Comparison of ENCODE assay signal across 17 mouse cellular contexts in genomic region chr19:47349043-47349442, GRCm38 (mm10).
DNase-seq lines count a peak whose midpoint lies in the region; ATAC-seq and TF ChIP-seq lines count a peak whose summit lies in the region.
"Had no signal": no experiment of that assay in that cellular context is flagged by ENCODE, and none has a peak within 500 bp of the region (broad histone marks: within the 10 kb centered on the region; RNA-seq: fewer than 3 reads in every experiment).

No protein-coding gene starts in this region.

- no peaks in the 10 kb centered on the region for H3K36me3 ChIP-seq in embryonic facial prominence, embryonic 11.5 days (replicated peaks; ENCODE audit: control insufficient read depth, insufficient read depth, low read depth, low read length)
- peaks cover 5% of the 10 kb centered on the region for H3K36me3 ChIP-seq in embryonic facial prominence, embryonic 10.5 days (replicated peaks)
- peaks cover 24% of the 10 kb centered on the region for H3K36me3 ChIP-seq in heart, embryonic 10.5 days
- H3K36me3 ChIP-seq in lung, embryonic 14.5 days (ENCODE audit: insufficient read depth) = no peaks in the 10 kb centered on the region
- H3K36me3 ChIP-seq in stomach, embryonic 16.5 days (ENCODE audit: control insufficient read depth, insufficient read depth, low read length) = 0 out of 2 replicates have a peak, but pooled peaks cover 3% of the 10 kb centered on the region

- ATAC-seq in embryonic facial prominence, embryonic 11.5 days (replicated peaks; ENCODE audit: insufficient number of reproducible peaks, low FRiP score, low TSS enrichment, low read depth) = 0 out of 2 replicates have a peak, but pooled peaks have one; percentile 12
- ATAC-seq in lung, embryonic 14.5 days (ENCODE audit: insufficient read depth) = peak; percentile 26; the same call in 1 of the 2 replicates
- ATAC-seq in stomach, embryonic 16.5 days (ENCODE audit: insufficient read depth, low FRiP score) = peak; percentile 41

- no peak overlapping the region for H3K4me2 ChIP-seq in embryonic facial prominence, embryonic 11.5 days (ENCODE audit: low read depth, low read length)
- H3K4me2 ChIP-seq in lung, embryonic 14.5 days = no peak overlapping the region
- no peak overlapping the region for H3K4me2 ChIP-seq in stomach, embryonic 16.5 days (ENCODE audit: low read depth, low read length)
- H3K4me2 ChIP-seq: kidney, embryonic 15.5 days; liver, embryonic 13.5 days; lung, embryonic 15.5 days had no signal

- no peak for TF ChIP-seq CTCF in lung, embryonic 14.5 days (IDR thresholded peaks at IDR 0.05; ENCODE audit: low read depth)

- H3K9me3 ChIP-seq in embryonic facial prominence, embryonic 11.5 days (replicated peaks; ENCODE audit: control insufficient read depth, low read length) = no peaks in the 10 kb centered on the region
- 0 out of 2 replicates have a peak, but pooled peaks cover 4% of the 10 kb centered on the region for H3K9me3 ChIP-seq in embryonic facial prominence, embryonic 10.5 days
- H3K9me3 ChIP-seq in heart, embryonic 10.5 days = no peaks in the 10 kb centered on the region
- no peaks in the 10 kb centered on the region for H3K9me3 ChIP-seq in lung, embryonic 14.5 days (ENCODE audit: low read depth, low read length)
- H3K9me3 ChIP-seq in stomach, embryonic 16.5 days (replicated peaks; ENCODE audit: control insufficient read depth, low read length) = no peaks in the 10 kb centered on the region; the same call in 1 of the 2 replicates
- H3K9me3 ChIP-seq: kidney, embryonic 15.5 days; liver, embryonic 13.5 days; lung, embryonic 15.5 days; midbrain, embryonic 10.5 days had no signal

- 73% methylated on average over 8 of the region's 8 CpGs for WGBS in embryonic facial prominence, embryonic 11.5 days
- WGBS in embryonic facial prominence, embryonic 10.5 days = 76% methylated on average over 8 of the region's 8 CpGs
- 78% methylated on average over 8 of the region's 8 CpGs for whole genome bisulfite sequencing in heart, embryonic 10.5 days
- 51% methylated on average over 8 of the region's 8 CpGs for WGBS in lung, embryonic 14.5 days
- 65% methylated on average over 8 of the region's 8 CpGs for WGBS in stomach, embryonic 16.5 days

- no peak overlapping the region for H3K4me3 ChIP-seq in embryonic facial prominence, embryonic 11.5 days (ENCODE audit: low read depth, low read length)
- H3K4me3 ChIP-seq in embryonic facial prominence, embryonic 10.5 days = no peak overlapping the region
- H3K4me3 ChIP-seq in heart, embryonic 10.5 days = no peak overlapping the region
- H3K4me3 ChIP-seq in lung, embryonic 14.5 days (ENCODE audit: low read depth, low read length) = no peak overlapping the region
- H3K4me3 ChIP-seq in stomach, embryonic 16.5 days (replicated peaks; ENCODE audit: low read length) = no peak overlapping the region
- H3K4me3 ChIP-seq: kidney, embryonic 15.5 days; liver, embryonic 13.5 days; lung, embryonic 15.5 days; midbrain, embryonic 10.5 days had no signal

- H3K27me3 ChIP-seq in embryonic facial prominence, embryonic 11.5 days (ENCODE audit: control insufficient read depth, insufficient read depth, low read length) = peaks cover 4% of the 10 kb centered on the region
- H3K27me3 ChIP-seq in embryonic facial prominence, embryonic 10.5 days (replicated peaks; ENCODE audit: low read depth, poor library complexity, severe bottlenecking) = peaks cover 31% of the 10 kb centered on the region
- peaks cover 16% of the 10 kb centered on the region for H3K27me3 ChIP-seq in heart, embryonic 10.5 days (ENCODE audit: insufficient read depth, poor library complexity, severe bottlenecking)
- H3K27me3 ChIP-seq in lung, embryonic 14.5 days (ENCODE audit: insufficient read depth, low read length) = peaks cover 6% of the 10 kb centered on the region; the same call in 1 of the 2 replicates
- no peaks in the 10 kb centered on the region for H3K27me3 ChIP-seq in stomach, embryonic 16.5 days (ENCODE audit: control insufficient read depth, insufficient read depth, low read length)

- no peak for DNase-seq in embryonic facial prominence, embryonic 11.5 days (ENCODE audit: low spot score)
- no peak for DNase-seq in embryonic facial prominence, embryonic 10.5 days (ENCODE audit: low spot score)
- no peak for DNase-seq in heart, embryonic 10.5 days (ENCODE audit: low spot score)
- DNase-seq in heart, postnatal 4 days = no peak
- no peak for DNase-seq in lung, embryonic 14.5 days
- no peak for DNase-seq in lung, postnatal 36 days
- DNase-seq in urinary bladder, postnatal 25 days (ENCODE audit: low spot score) = no peak
- DNase-seq: gastrocnemius, postnatal 36 days; heart, postnatal 14 days; kidney, adult 11 months; kidney, postnatal 4 days; liver, embryonic 13.5 days had no signal

- H3K27ac ChIP-seq in embryonic facial prominence, embryonic 11.5 days (replicated peaks; ENCODE audit: low read depth, low read length) = no peak overlapping the region
- H3K27ac ChIP-seq in embryonic facial prominence, embryonic 10.5 days (replicated peaks) = no peak overlapping the region
- H3K27ac ChIP-seq in heart, embryonic 10.5 days = 0 out of 2 replicates have a peak overlapping the region, but pooled peaks have one; percentile 1
- no peak overlapping the region for H3K27ac ChIP-seq in lung, embryonic 14.5 days (ENCODE audit: low read depth)
- no peak overlapping the region for H3K27ac ChIP-seq in stomach, embryonic 16.5 days (ENCODE audit: low read length)
- H3K27ac ChIP-seq: kidney, embryonic 15.5 days; liver, embryonic 13.5 days; lung, embryonic 15.5 days; macrophage; midbrain, embryonic 10.5 days had no signal

- H3K9ac ChIP-seq in embryonic facial prominence, embryonic 11.5 days (replicated peaks; ENCODE audit: low read length) = no peak overlapping the region
- H3K9ac ChIP-seq in lung, embryonic 14.5 days = no peak overlapping the region
- H3K9ac ChIP-seq in stomach, embryonic 16.5 days (ENCODE audit: low read length) = no peak overlapping the region
- H3K9ac ChIP-seq: kidney, embryonic 15.5 days; liver, embryonic 13.5 days; lung, embryonic 15.5 days had no signal

- no peaks in the 10 kb centered on the region; the same call in 1 of the 2 replicates for H3K4me1 ChIP-seq in embryonic facial prominence, embryonic 11.5 days (ENCODE audit: control insufficient read depth, insufficient read depth, low read length)
- peaks cover 29% of the 10 kb centered on the region for H3K4me1 ChIP-seq in embryonic facial prominence, embryonic 10.5 days
- H3K4me1 ChIP-seq in heart, embryonic 10.5 days = peaks cover 26% of the 10 kb centered on the region
- no peaks in the 10 kb centered on the region for H3K4me1 ChIP-seq in lung, embryonic 14.5 days (ENCODE audit: insufficient read depth)
- peaks cover 15% of the 10 kb centered on the region for H3K4me1 ChIP-seq in stomach, embryonic 16.5 days (ENCODE audit: control insufficient read depth, insufficient read depth, low read length)
